Mouse (Mus musculus) limb, embryonic 14.5 days (tissue): ENCODE data around the gene Cnot8. TPM values are rescaled to one million over a fixed set of nuclear protein-coding genes. Genes with fewer than 3 reads are reported as not detected.

Source experiments
- ATAC-seq: fragments of 200-750 bp; cut with Nextera tagmentation; 2 replicates; pipeline ENCODE4 v1.8.0; 2017; ENCODE audit warnings: low read depth, moderate number of reproducible peaks, moderate TSS enrichment; ENCODE audit not compliant: low FRiP score
- DNase-seq: peaks from one replicate; pipeline ENCODE4 v3.0.0-alpha.2; 2015; ENCODE audit warnings: low spot score
- H3K27ac ChIP-seq: fragments of 300-500 bp; sonication (generic); replicated peaks from 2 replicates; pipeline ENCODE4 v1.5.1; 2014; ENCODE audit warnings: low read depth, mild to moderate bottlenecking, low read length, moderate library complexity, mixed read lengths
- H3K27me3 ChIP-seq: fragments of 300-500 bp; sonication (generic); 2 replicates; pipeline ENCODE4 v1.6.1; 2014; ENCODE audit warnings: low read length, mixed read lengths; ENCODE audit not compliant: control insufficient read depth, insufficient read depth
- H3K36me3 ChIP-seq: fragments of 300-500 bp; sonication (generic); 2 replicates; pipeline ENCODE4 v1.6.1; 2014; ENCODE audit warnings: mild to moderate bottlenecking, low read length, moderate library complexity, mixed read lengths; ENCODE audit not compliant: control insufficient read depth, insufficient read depth
- H3K4me1 ChIP-seq: fragments of 300-500 bp; sonication (generic); 2 replicates; pipeline ENCODE4 v1.6.1; 2014; ENCODE audit warnings: antibody characterized with exemption, low read length, mixed read lengths; ENCODE audit not compliant: control insufficient read depth, insufficient read depth
- H3K4me2 ChIP-seq: fragments of 300-500 bp; sonication (generic); replicated peaks from 2 replicates; pipeline ENCODE4 v1.6.1; 2014; ENCODE audit warnings: low read depth, mild to moderate bottlenecking, low read length, moderate library complexity; ENCODE audit not compliant: severe bottlenecking
- H3K4me3 ChIP-seq: fragments of 300-500 bp; sonication (generic); replicated peaks from 2 replicates; pipeline ENCODE4 v1.5.1; 2014; ENCODE audit warnings: low read length
- H3K9ac ChIP-seq: fragments of 300-500 bp; sonication (generic); 2 replicates; pipeline ENCODE4 v1.6.1; 2014; ENCODE audit warnings: mild to moderate bottlenecking, low read depth, low read length, moderate library complexity; ENCODE audit not compliant: severe bottlenecking
- H3K9me3 ChIP-seq: fragments of 300-500 bp; sonication (generic); 2 replicates; pipeline ENCODE4 v1.6.1; 2016; ENCODE audit warnings: low read length; ENCODE audit not compliant: control insufficient read depth
- POLR2A ChIP-seq: fragments of 200-500 bp; IDR thresholded peaks from 2 replicates; pipeline ENCODE4 v1.8.0; 2012; ENCODE audit warnings: inconsistent platforms, mild to moderate bottlenecking, moderate library complexity, borderline replicate concordance; ENCODE audit not compliant: insufficient read depth, insufficient read length; ENCODE audit errors: extremely low read depth
- WGBS: fragments of 180-500 bp; shearing (Covaris S2); extraction: QIAGEN DNeasy Blood & Tissue Kit; methylation state at CpG from one replicate; pipeline ENCODE4 v1.1.7; 2014; 5-methylcytosine and 5-hydroxymethylcytosine counted together
- polyA plus RNA-seq, 2 experiments: library from polyadenylated mRNA; depleted of rRNA in 1 of 2; stranded (reverse) in 1 of 2; unstranded in 1 of 2; fragments of >200 nt; fragmentation: Nextera tagmentation in 1 of 2; extraction: Ambion mirVana in 1 of 2; gene quantifications; 2 replicates each; pipeline versions ENCODE4 v1.2.1 to v1.2.3; 2012 to 2014

Gene Cnot8
- polyA plus RNA-seq, 2 experiments: 90.1 to 97.2 TPM

GRCm38 (mm10) chr11:58127544-58127943, 23.6 kb downstream of the Cnot8 start:
- TF ChIP-seq POLR2A: no peak
- H3K4me2 ChIP-seq: no peak overlapping the region
- WGBS: 79% methylated on average over 2 of the region's 2 CpGs
- H3K4me1 ChIP-seq: no peaks in the 10 kb centered on the region
- no peaks in the 10 kb centered on the region for H3K27me3 ChIP-seq
- H3K9ac ChIP-seq: no peak overlapping the region
- H3K4me3 ChIP-seq: no peak overlapping the region
- peaks cover 87% of the 10 kb centered on the region for H3K36me3 ChIP-seq
- DNase-seq: no peak
- no peak overlapping the region for H3K27ac ChIP-seq
- no peak for ATAC-seq
- H3K9me3 ChIP-seq: no peaks in the 10 kb centered on the region

- H3K27ac ChIP-seq: no peak overlapping the region
- no peak overlapping the region for H3K4me2 ChIP-seq
- DNase-seq: no peak
- H3K4me3 ChIP-seq: no peak overlapping the region
- peaks cover 85% of the 10 kb centered on the region for H3K36me3 ChIP-seq
- H3K9ac ChIP-seq: no peak overlapping the region
- H3K4me1 ChIP-seq: no peaks in the 10 kb centered on the region
- no peak for TF ChIP-seq POLR2A
- no peaks in the 10 kb centered on the region for H3K27me3 ChIP-seq
- WGBS: 28% methylated on average over 6 of the region's 6 CpGs
- no peak for ATAC-seq
- no peaks in the 10 kb centered on the region for H3K9me3 ChIP-seq
These were observed 25.4 kb downstream of the Cnot8 start for GRCm38 (mm10) chr11:58129302-58129843.

- H3K9ac ChIP-seq: no peak overlapping the region
- DNase-seq (no peak), ATAC-seq (no peak)
- H3K4me1 ChIP-seq: no peaks in the 10 kb centered on the region
- WGBS: 94% methylated on average over 3 of the region's 3 CpGs
- H3K36me3 ChIP-seq: peaks cover 84% of the 10 kb centered on the region
- H3K4me3 ChIP-seq: no peak overlapping the region
- no peak for TF ChIP-seq POLR2A
- no peaks in the 10 kb centered on the region for H3K27me3 ChIP-seq
- H3K4me2 ChIP-seq: no peak overlapping the region
- no peaks in the 10 kb centered on the region for H3K9me3 ChIP-seq
- no peak overlapping the region for H3K27ac ChIP-seq
These were observed 28.1 kb downstream of the Cnot8 start for GRCm38 (mm10) chr11:58132026-58132425.

- peaks cover 91% of the 10 kb centered on the region for H3K36me3 ChIP-seq
- ATAC-seq: no peak
- H3K27me3 ChIP-seq: no peaks in the 10 kb centered on the region
- H3K4me1 ChIP-seq: no peaks in the 10 kb centered on the region
- H3K4me3 ChIP-seq: no peak overlapping the region
- no peak for DNase-seq
- no peak for TF ChIP-seq POLR2A
- no peak overlapping the region for H3K9ac ChIP-seq
- H3K27ac ChIP-seq: no peak overlapping the region
- H3K4me2 ChIP-seq: no peak overlapping the region
- H3K9me3 ChIP-seq: no peaks in the 10 kb centered on the region
These were observed 30.9 kb downstream of the Cnot8 start for GRCm38 (mm10) chr11:58134869-58135268.

- Histone ChIP-seq H3K36me3 (peaks cover 91% of the 10 kb centered on the region), H3K27me3 (no peaks in the 10 kb centered on the region), H3K9ac (no peak overlapping the region), H3K4me2 (no peak overlapping the region), H3K9me3 (no peaks in the 10 kb centered on the region), H3K27ac (no peak overlapping the region), H3K4me1 (no peaks in the 10 kb centered on the region), H3K4me3 (no peak overlapping the region)
- TF ChIP-seq POLR2A: no peak
- ATAC-seq (no peak), DNase-seq (no peak)
These were observed 31.3 kb downstream of the Cnot8 start for GRCm38 (mm10) chr11:58135296-58135695.

- no peak overlapping the region for H3K27ac ChIP-seq
- no peak for DNase-seq
- ATAC-seq: no peak
- TF ChIP-seq POLR2A: no peak
- H3K27me3 ChIP-seq: no peaks in the 10 kb centered on the region
- WGBS: 90% methylated on average over 6 of the region's 6 CpGs
- no peak overlapping the region for H3K4me3 ChIP-seq
- no peaks in the 10 kb centered on the region for H3K4me1 ChIP-seq
- H3K9ac ChIP-seq: no peak overlapping the region
- H3K4me2 ChIP-seq: no peak overlapping the region
- H3K36me3 ChIP-seq: peaks cover 92% of the 10 kb centered on the region
- H3K9me3 ChIP-seq: no peaks in the 10 kb centered on the region
These were observed 32.7 kb downstream of the Cnot8 start for GRCm38 (mm10) chr11:58136677-58137076.
